Mouse (Mus musculus): ENCODE data around the gene Smok2a.
"Not testable (repeated sequence)": the region's sequence is repeated elsewhere in the genome, so short reads cannot be mapped to it uniquely, and the experiment has no call there.

Gene Smok2a

DNA sequence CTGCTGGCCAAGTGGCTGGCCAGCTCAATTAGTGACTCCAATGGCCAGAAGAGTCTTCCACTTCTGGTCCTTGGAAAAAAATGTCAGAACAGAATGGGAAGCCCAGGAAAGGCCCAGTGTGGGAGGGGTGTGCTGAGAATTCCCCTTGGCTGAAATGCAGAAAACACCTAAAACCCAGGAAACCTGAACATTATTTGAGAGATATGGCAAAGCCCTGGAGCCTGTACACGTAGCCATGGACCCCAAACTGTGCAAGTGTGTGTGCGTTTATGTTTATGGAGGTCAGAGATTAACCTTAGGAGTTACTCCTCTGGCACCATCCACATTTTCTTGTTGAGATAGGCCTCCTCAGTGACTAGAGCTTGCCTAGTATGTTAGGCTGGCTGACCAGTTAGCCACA, 22.2 kb upstream of the Smok2a start:
- H3K4me1 ChIP-seq (replicated peaks; ENCODE audit: low read depth, low read length): not testable (repeated sequence)

DNA sequence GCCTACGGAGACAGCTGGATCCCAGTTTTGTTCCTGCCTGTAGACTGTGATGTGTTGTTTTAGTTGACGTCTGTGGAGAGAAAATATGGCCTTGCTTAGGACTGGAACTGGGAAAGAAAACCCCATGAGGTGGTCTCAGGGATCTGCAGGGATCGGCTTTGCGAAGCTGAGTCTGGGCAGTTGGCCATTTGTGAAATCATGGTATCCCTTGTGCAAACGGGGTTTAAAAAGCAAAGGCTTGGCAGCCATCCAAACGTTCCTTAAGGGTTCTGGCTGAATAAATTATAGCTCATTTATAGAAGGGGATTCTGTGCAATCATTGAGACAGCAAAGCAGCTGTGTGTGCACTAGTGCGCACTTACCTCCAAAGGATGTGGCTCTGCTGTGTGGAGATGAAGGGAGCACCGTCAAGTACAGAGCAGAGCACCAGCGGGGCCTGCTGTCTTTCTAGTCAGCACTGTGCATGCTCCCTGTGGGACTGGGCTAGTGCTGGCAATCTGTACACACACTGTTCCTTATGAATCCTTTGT, 21.0 kb upstream of the Smok2a start:
- not testable (repeated sequence) for H3K9me3 ChIP-seq (ENCODE audit: low read length); H3K4me1 ChIP-seq (replicated peaks; ENCODE audit: low read depth, low read length); H3K27me3 ChIP-seq (ENCODE audit: insufficient read depth, low read length); H3K4me3 ChIP-seq (replicated peaks; ENCODE audit: low read length); H3K36me3 ChIP-seq (ENCODE audit: insufficient read depth, low read length)

More for the DNA sequence above, 22.2 kb upstream of the Smok2a start:
- not testable (repeated sequence) for H3K4me3 ChIP-seq (replicated peaks; ENCODE audit: low read length); H3K36me3 ChIP-seq (ENCODE audit: insufficient read depth, low read length); H3K27me3 ChIP-seq (ENCODE audit: insufficient read depth, low read length); H3K9me3 ChIP-seq (ENCODE audit: low read length)

- not testable (repeated sequence) for H3K27me3 ChIP-seq (ENCODE audit: insufficient read depth, low read length); H3K4me1 ChIP-seq (replicated peaks; ENCODE audit: low read depth, low read length); H3K9me3 ChIP-seq (ENCODE audit: low read length); H3K36me3 ChIP-seq (ENCODE audit: insufficient read depth, low read length); H3K4me3 ChIP-seq (replicated peaks; ENCODE audit: low read length)
Observed at GRCm38 (mm10) chr17:13201551-13201950, 19.4 kb upstream of the Smok2a start.

- not testable (repeated sequence) for H3K4me3 ChIP-seq (replicated peaks; ENCODE audit: low read length); H3K4me1 ChIP-seq (replicated peaks; ENCODE audit: low read depth, low read length); H3K27me3 ChIP-seq (ENCODE audit: insufficient read depth, low read length); H3K36me3 ChIP-seq (ENCODE audit: insufficient read depth, low read length)
- H3K9me3 ChIP-seq (ENCODE audit: low read length): peaks cover 11% of the 10 kb centered on the region
Observed at GRCm38 (mm10) chr17:13202453-13203107, 18.4 kb upstream of the Smok2a start.

- H3K9me3 ChIP-seq (ENCODE audit: low read length): peaks cover 25% of the 10 kb centered on the region
- not testable (repeated sequence) for H3K27me3 ChIP-seq (ENCODE audit: insufficient read depth, low read length); H3K4me3 ChIP-seq (replicated peaks; ENCODE audit: low read length); H3K36me3 ChIP-seq (ENCODE audit: insufficient read depth, low read length); H3K4me1 ChIP-seq (replicated peaks; ENCODE audit: low read depth, low read length)
Observed at GRCm38 (mm10) chr17:13205247-13205646, 15.7 kb upstream of the Smok2a start.

DNA sequence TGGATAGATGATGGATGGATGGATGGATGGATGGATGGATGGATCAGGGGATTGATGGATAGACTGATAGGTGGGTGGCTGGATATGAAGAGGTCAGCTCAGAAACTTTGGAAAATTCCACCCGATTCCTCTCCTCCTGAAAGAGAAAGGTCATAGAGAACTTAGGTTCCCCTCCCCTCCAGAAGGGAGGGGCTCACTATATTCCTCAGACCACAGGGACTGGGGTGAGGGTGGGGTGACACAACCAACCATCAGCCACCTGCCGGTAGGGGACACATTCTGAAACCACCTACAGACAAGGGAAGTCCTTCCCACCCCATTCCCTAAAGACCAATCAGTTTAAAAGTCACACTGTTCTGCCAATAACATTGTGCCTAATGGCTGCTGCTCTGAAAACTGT, 14.5 kb upstream of the Smok2a start:
- Histone ChIP-seq H3K27me3 (ENCODE audit: insufficient read depth, low read length) (no peaks in the 10 kb centered on the region), H3K4me1 (replicated peaks; ENCODE audit: low read depth, low read length) (no peaks in the 10 kb centered on the region), H3K4me3 (replicated peaks; ENCODE audit: low read length) (no peak overlapping the region), H3K9me3 (ENCODE audit: low read length) (peaks cover 34% of the 10 kb centered on the region), H3K36me3 (ENCODE audit: insufficient read depth, low read length) (no peaks in the 10 kb centered on the region)
- TF ChIP-seq NANOG (IDR thresholded peaks at IDR 0.05; ENCODE audit: borderline replicate concordance, low read length) (no peak), CTCF (conservative IDR thresholded peaks at IDR 0.05; ENCODE audit: low read length) (no peak), POU5F1 (IDR thresholded peaks at IDR 0.05; ENCODE audit: borderline replicate concordance, low read length) (no peak)

DNA sequence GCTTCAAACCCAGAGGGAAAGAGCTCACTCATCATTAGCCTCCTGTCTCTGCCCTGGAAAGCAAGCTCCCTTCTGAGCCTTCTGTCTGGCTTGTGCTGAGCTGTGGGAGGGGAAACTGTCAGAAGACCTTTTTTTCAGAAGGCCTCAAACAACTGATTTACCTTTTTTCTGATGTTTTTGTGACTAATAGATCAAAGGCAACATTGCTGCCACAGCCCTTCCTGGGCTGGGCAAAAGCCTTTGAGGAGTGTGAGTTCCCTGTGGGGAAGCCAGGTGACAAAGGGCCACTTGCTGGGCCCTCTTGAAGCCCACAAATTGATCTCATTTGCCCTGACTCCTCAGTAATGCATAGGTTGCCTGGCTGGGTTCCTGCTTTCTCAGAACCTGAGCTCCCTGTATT, 12.5 kb upstream of the Smok2a start:
- peaks cover 53% of the 10 kb centered on the region for H3K9me3 ChIP-seq (ENCODE audit: low read length)
- H3K4me3 ChIP-seq (replicated peaks; ENCODE audit: low read length); H3K36me3 ChIP-seq (ENCODE audit: insufficient read depth, low read length); H3K27me3 ChIP-seq (ENCODE audit: insufficient read depth, low read length); H3K4me1 ChIP-seq (replicated peaks; ENCODE audit: low read depth, low read length): not testable (repeated sequence)

- no peaks in the 10 kb centered on the region for H3K36me3 ChIP-seq (ENCODE audit: insufficient read depth, low read length)
- H3K4me1 ChIP-seq (replicated peaks; ENCODE audit: low read depth, low read length): no peaks in the 10 kb centered on the region
- H3K9me3 ChIP-seq (ENCODE audit: low read length): peaks cover 50% of the 10 kb centered on the region
- no peaks in the 10 kb centered on the region for H3K27me3 ChIP-seq (ENCODE audit: insufficient read depth, low read length)
- no peak for TF ChIP-seq NANOG (IDR thresholded peaks at IDR 0.05; ENCODE audit: borderline replicate concordance, low read length)
- no peak for TF ChIP-seq POU5F1 (IDR thresholded peaks at IDR 0.05; ENCODE audit: borderline replicate concordance, low read length)
- TF ChIP-seq CTCF (conservative IDR thresholded peaks at IDR 0.05; ENCODE audit: low read length): no peak
- no peak overlapping the region for H3K4me3 ChIP-seq (replicated peaks; ENCODE audit: low read length)
Observed at GRCm38 (mm10) chr17:13212136-13212850, 8.7 kb upstream of the Smok2a start.

GRCm38 (mm10) chr17:13214169-13214568, 6.8 kb upstream of the Smok2a start:
- Histone ChIP-seq H3K27me3 (ENCODE audit: insufficient read depth, low read length) (no peaks in the 10 kb centered on the region), H3K4me3 (replicated peaks; ENCODE audit: low read length) (no peak overlapping the region), H3K4me1 (replicated peaks; ENCODE audit: low read depth, low read length) (no peaks in the 10 kb centered on the region), H3K36me3 (ENCODE audit: insufficient read depth, low read length) (no peaks in the 10 kb centered on the region), H3K9me3 (ENCODE audit: low read length) (peaks cover 44% of the 10 kb centered on the region)
- no peak for TF ChIP-seq NANOG (IDR thresholded peaks at IDR 0.05; ENCODE audit: borderline replicate concordance, low read length)
- no peak for TF ChIP-seq CTCF (conservative IDR thresholded peaks at IDR 0.05; ENCODE audit: low read length)
- TF ChIP-seq POU5F1 (IDR thresholded peaks at IDR 0.05; ENCODE audit: borderline replicate concordance, low read length): no peak

DNA sequence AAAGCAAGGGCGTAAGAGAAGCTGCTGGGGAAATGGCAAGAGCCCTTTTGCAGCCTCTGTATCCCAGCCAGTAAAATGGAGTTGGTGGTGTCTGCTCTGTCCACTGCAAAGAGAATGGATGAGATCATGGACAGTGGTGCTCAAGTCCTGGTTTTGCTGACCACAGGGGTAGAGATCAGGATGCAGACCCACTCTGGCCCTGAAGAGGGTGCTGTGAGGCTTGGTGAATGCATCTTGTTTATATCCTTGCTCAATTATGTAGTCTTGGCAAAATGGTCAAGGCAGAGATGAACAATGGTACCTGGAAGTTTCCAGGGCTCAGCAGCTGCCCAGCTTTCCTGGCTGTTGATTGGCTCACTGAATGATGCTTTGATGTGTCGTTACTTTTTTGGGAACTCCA, 5.4 kb upstream of the Smok2a start:
- H3K36me3 ChIP-seq (ENCODE audit: insufficient read depth, low read length): no peaks in the 10 kb centered on the region
- H3K27me3 ChIP-seq (ENCODE audit: insufficient read depth, low read length): no peaks in the 10 kb centered on the region
- TF ChIP-seq NANOG (IDR thresholded peaks at IDR 0.05; ENCODE audit: borderline replicate concordance, low read length): no peak
- TF ChIP-seq CTCF (conservative IDR thresholded peaks at IDR 0.05; ENCODE audit: low read length): no peak; the same call in 1 of the 2 replicates
- no peak for TF ChIP-seq POU5F1 (IDR thresholded peaks at IDR 0.05; ENCODE audit: borderline replicate concordance, low read length)
- H3K9me3 ChIP-seq (ENCODE audit: low read length): peaks cover 33% of the 10 kb centered on the region
- H3K4me1 ChIP-seq (replicated peaks; ENCODE audit: low read depth, low read length): no peaks in the 10 kb centered on the region
- H3K4me3 ChIP-seq (replicated peaks; ENCODE audit: low read length): no peak overlapping the region

- peaks cover 17% of the 10 kb centered on the region for H3K9me3 ChIP-seq (ENCODE audit: low read length)
- not testable (repeated sequence) for H3K36me3 ChIP-seq (ENCODE audit: insufficient read depth, low read length); H3K4me3 ChIP-seq (replicated peaks; ENCODE audit: low read length); H3K27me3 ChIP-seq (ENCODE audit: insufficient read depth, low read length); H3K4me1 ChIP-seq (replicated peaks; ENCODE audit: low read depth, low read length)
Observed at GRCm38 (mm10) chr17:13221921-13222320, 933 bp downstream of the Smok2a start.

DNA sequence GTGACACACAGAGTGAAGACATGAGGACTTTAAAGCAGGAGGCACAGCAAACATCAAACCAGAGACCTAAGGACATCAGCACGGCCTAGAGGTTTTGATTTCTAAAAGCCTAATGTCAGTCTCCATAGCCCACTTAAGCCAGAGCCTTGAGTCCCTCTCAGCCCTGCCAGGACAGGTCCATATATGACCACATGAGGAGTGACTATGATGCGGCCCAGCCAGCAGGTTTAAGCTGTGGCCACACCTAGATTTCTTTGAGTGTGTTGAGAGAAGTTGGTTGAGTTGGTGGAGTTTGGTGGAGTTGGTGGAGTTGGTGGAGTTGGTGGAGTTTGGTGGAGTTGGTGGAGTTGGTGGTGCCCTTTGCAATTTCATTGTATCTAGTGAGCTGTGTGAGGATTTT, 9.0 kb downstream of the Smok2a start, which contains the start of gene Smok2b:
Gene Smok2b (plus strand): TSS at position 301 of the 400 bp plus-strand sequence.
- H3K4me1 ChIP-seq (replicated peaks; ENCODE audit: low read depth, low read length); H3K36me3 ChIP-seq (ENCODE audit: insufficient read depth, low read length); H3K27me3 ChIP-seq (ENCODE audit: insufficient read depth, low read length); H3K4me3 ChIP-seq (replicated peaks; ENCODE audit: low read length): not testable (repeated sequence)
- peaks cover 46% of the 10 kb centered on the region for H3K9me3 ChIP-seq (ENCODE audit: low read length)

DNA sequence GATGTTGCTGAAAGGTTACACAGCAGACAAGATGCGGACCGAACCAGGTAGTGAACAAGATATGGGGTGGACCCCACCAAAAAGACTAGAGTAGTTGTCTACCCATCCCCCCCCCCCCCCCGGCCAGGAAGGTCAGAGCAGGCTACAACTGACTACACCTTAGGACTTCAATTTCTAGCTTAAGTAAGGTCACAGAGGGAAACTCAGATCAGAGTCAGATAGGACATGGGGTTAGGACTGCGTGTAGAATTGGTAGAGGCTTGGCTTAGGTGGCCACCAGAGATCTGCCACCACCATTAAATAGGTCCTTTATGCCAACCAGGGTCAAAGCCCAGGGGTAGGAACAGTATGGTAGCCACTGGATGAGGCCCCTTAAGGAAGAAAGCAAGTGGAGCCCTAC, 18.5 kb downstream of the Smok2a start:
- H3K4me1 ChIP-seq (replicated peaks; ENCODE audit: low read depth, low read length); H3K4me3 ChIP-seq (replicated peaks; ENCODE audit: low read length); H3K36me3 ChIP-seq (ENCODE audit: insufficient read depth, low read length); H3K27me3 ChIP-seq (ENCODE audit: insufficient read depth, low read length): not testable (repeated sequence)
- peaks cover 44% of the 10 kb centered on the region for H3K9me3 ChIP-seq (ENCODE audit: low read length)

Data from E14TG2a.4 (cell line).